Mouse (Mus musculus) erythroblast, embryonic 14.5 days (primary cell): ENCODE data around the gene Dnajc1.

Source experiments
- GATA1 ChIP-seq: IDR thresholded peaks from 2 replicates; pipeline ENCODE4 v1.6.1; 2012; ENCODE audit warnings: low read length, inconsistent platforms, mixed read lengths
- TAL1 ChIP-seq: IDR thresholded peaks from 3 replicates; pipeline ENCODE4 v1.6.1; 2012; ENCODE audit warnings: low read length, inconsistent platforms, mixed read lengths

- TF ChIP-seq GATA1 (no peak), TAL1 (no peak)
These were observed 159.6 kb downstream of the Dnajc1 start for GRCm38 (mm10) chr2:18232883-18233567.
